14 mouse cellular contexts compared by ENCODE assay signal in the genomic region with DNA sequence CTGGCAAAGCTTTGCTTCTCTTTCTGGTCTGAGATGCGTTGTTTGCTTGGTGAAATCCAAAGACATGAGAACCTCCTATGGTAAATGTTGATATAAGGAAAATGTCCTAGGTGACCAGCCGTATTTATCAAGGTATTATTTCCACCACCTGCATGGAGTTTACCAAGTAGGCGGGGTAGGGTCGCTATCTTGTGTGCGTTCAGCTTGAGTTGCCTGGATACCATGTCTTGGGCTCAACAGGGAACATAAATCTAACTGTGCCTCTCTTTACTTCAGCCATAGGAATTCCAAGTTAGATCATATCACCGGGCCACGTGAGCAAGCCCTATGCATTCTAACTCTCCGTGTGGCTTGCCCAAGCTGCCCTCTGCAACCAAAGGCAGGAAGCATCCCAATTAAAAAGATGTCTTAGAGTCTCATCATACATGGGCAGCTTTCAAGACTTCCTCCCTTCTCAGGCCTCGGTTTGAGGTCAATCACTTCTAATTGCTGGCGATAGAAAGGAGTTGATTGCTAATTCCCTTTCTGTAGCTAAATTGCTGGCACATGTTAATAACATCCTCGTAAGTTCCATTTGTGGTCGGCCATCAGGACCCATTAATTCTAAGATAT.
"Had no signal": no experiment of that assay in that cellular context is flagged by ENCODE, and none has a peak within 500 bp of the region (broad histone marks: within the 10 kb centered on the region; RNA-seq: fewer than 3 reads in every experiment).

No protein-coding gene starts in this region.

- H3K27me3 ChIP-seq: liver, embryonic 15.5 days; lung, embryonic 15.5 days; midbrain, embryonic 15.5 days had no signal

- ATAC-seq: hindbrain, postnatal 0 days; midbrain, embryonic 15.5 days had no signal

- H3K9ac ChIP-seq: liver, embryonic 15.5 days; lung, embryonic 15.5 days; midbrain, embryonic 15.5 days had no signal

- H3K27ac ChIP-seq: hindbrain, postnatal 0 days; left cerebral cortex, adult 2 months; limb, embryonic 10.5 days; liver, embryonic 15.5 days; lung, embryonic 15.5 days; macrophage; midbrain, embryonic 15.5 days had no signal

- H3K36me3 ChIP-seq: limb, embryonic 10.5 days; liver, embryonic 15.5 days; lung, embryonic 15.5 days; midbrain, embryonic 15.5 days had no signal

- H3K9me3 ChIP-seq: limb, embryonic 10.5 days; liver, embryonic 15.5 days; lung, embryonic 15.5 days; megakaryocyte, embryonic 14.5 days; midbrain, embryonic 15.5 days had no signal

- DNase-seq: kidney, adult 11 months; kidney, postnatal 25 days; thymus, adult 18-20 months; thymus, postnatal 14 days had no signal

- H3K4me1 ChIP-seq: liver, embryonic 15.5 days; midbrain, embryonic 15.5 days had no signal

- H3K4me3 ChIP-seq: left cerebral cortex, adult 2 months; limb, embryonic 10.5 days; liver, embryonic 15.5 days; lung, embryonic 15.5 days; midbrain, embryonic 15.5 days had no signal

- H3K4me2 ChIP-seq: liver, embryonic 11.5 days; liver, embryonic 15.5 days; lung, embryonic 15.5 days; midbrain, embryonic 11.5 days; midbrain, embryonic 15.5 days had no signal
